In the genomic region with DNA sequence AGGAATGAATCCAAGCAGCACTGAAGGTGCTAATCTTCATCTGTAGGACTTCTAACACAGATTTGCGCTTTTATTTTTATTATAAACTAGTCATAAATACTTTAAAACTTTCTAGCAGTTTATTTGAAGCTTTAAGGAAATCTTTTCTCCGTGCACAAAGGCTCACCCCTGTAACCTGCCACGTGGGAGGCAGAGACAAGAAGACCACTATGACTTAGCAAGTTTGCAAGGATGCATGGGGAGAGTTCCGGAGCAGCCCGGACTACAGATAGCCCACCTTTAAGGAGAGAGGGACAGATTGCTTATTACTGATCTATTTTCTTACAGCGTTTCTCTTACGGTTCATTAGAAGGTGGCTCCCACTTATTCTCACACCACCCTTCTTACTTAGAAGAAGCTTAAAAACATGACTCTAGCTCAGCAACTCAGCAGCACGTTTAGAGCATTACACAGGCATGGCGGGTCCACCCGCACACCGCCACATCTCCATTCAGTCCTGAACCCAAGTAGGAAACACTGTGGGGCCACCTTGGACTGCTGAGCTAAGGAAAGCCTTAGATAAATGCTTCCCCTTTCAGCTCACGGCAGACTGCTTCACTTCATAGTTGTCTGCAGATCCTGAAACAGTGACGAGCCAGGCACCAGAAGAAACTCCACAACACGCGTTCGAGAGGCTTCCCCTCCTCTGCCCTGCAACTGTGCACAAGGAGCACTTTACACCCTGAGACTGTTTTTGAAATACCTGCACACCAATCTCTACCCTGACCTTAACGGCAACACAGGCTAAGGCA, we compare ENCODE assay signal across 13 mouse cellular contexts. TPM values are rescaled to one million over a fixed set of nuclear protein-coding genes. Genes with fewer than 3 reads are reported as not detected.
DNase-seq lines count a peak whose midpoint lies in the region; ATAC-seq and TF ChIP-seq lines count a peak whose summit lies in the region.
"Had no signal": no experiment of that assay in that cellular context is flagged by ENCODE, and none has a peak within 500 bp of the region (broad histone marks: within the 10 kb centered on the region; RNA-seq: fewer than 3 reads in every experiment).

No protein-coding gene starts in this region.

- no peak overlapping the region for H3K4me3 ChIP-seq in liver, postnatal 0 days (ENCODE audit: low read depth, low read length)
- H3K4me3 ChIP-seq: embryonic facial prominence, embryonic 12.5 days; hindbrain, embryonic 15.5 days had no signal

- no peak overlapping the region for H3K27ac ChIP-seq in liver, postnatal 0 days (ENCODE audit: low read depth)
- H3K27ac ChIP-seq: embryonic facial prominence, embryonic 12.5 days; hindbrain, embryonic 15.5 days had no signal

- 0 out of 2 replicates have a peak, but pooled peaks cover 3% of the 10 kb centered on the region for H3K4me1 ChIP-seq in liver, postnatal 0 days (ENCODE audit: insufficient read depth)

- no peak for TF ChIP-seq EP300 in liver, postnatal 0 days (IDR thresholded peaks at IDR 0.05; ENCODE audit: low read depth)

- H3K9ac ChIP-seq in liver, postnatal 0 days (replicated peaks) = no peak overlapping the region
- H3K9ac ChIP-seq: embryonic facial prominence, embryonic 12.5 days; hindbrain, embryonic 15.5 days had no signal

- no peaks in the 10 kb centered on the region for H3K36me3 ChIP-seq in liver, postnatal 0 days (replicated peaks; ENCODE audit: insufficient read depth, low read length)
- H3K36me3 ChIP-seq: embryonic facial prominence, embryonic 12.5 days; hindbrain, embryonic 15.5 days had no signal

- DNase-seq in thymus, postnatal 0 days (ENCODE audit: low spot score) = peak; percentile 39
- DNase-seq in thymus, postnatal 10 days (ENCODE audit: low spot score in 2 of 2) = no peak
- DNase-seq in liver, postnatal 0 days = no peak
- no peak for DNase-seq in ovary, postnatal 14 days (ENCODE audit: low spot score)
- no peak for DNase-seq in right cerebral cortex, postnatal 36 days (ENCODE audit: low spot score in 2 of 2)
- no peak for DNase-seq in T-cell, adult 2 months (ENCODE audit: low spot score)
- DNase-seq: cerebellum, adult 9-10 months; heart, adult 18-20 months; kidney, postnatal 10 days; lung, postnatal 14 days had no signal

- no peaks in the 10 kb centered on the region for H3K9me3 ChIP-seq in liver, postnatal 0 days (ENCODE audit: low read length)
- H3K9me3 ChIP-seq: embryonic facial prominence, embryonic 12.5 days; hindbrain, embryonic 15.5 days had no signal

- TF ChIP-seq CTCF in liver, postnatal 0 days (IDR thresholded peaks at IDR 0.05; ENCODE audit: low read depth) = no peak

- 38% methylated on average over 17 of the region's 17 CpGs for WGBS in liver, postnatal 0 days (ENCODE audit: insufficient replicate concordance)

- ATAC-seq in erythroblast, adult 5-6 weeks (replicated peaks; ENCODE audit: low FRiP score, poor library complexity, severe bottlenecking) = peak; percentile 49; the same call in 1 of the 2 replicates
- ATAC-seq in liver, postnatal 0 days = no peak

- H3K4me2 ChIP-seq in liver, postnatal 0 days (ENCODE audit: low read depth, low read length) = peak overlapping the region; percentile 44
- H3K4me2 ChIP-seq: embryonic facial prominence, embryonic 12.5 days; hindbrain, embryonic 15.5 days had no signal

- H3K27me3 ChIP-seq in liver, postnatal 0 days (ENCODE audit: insufficient read depth, low read length) = no peaks in the 10 kb centered on the region
- H3K27me3 ChIP-seq: embryonic facial prominence, embryonic 12.5 days; hindbrain, embryonic 15.5 days had no signal

RNA-seq across cellular contexts. Expression of gene Atg10, which starts 54.0 kb away (rescaled TPM):
- 18.0 and 21.7 TPM in 2 replicates for polyA plus RNA-seq in thymus, postnatal 0 days (2015; fragmentation: Nextera tagmentation; extraction: Ambion mirVana)
- total RNA-seq in erythroblast, adult 5-6 weeks (2015; ENCODE audit: low replicate concordance) = 0.38 and 2.3 TPM in 2 replicates
- total RNA-seq in erythroblast, adult 5-6 weeks (2017; ENCODE audit: low replicate concordance) = 1.5 and 3.5 TPM in 2 replicates
- 4.8 and 5.5 TPM in 2 replicates for polyA plus RNA-seq in liver, postnatal 0 days (2015; fragmentation: Nextera tagmentation; extraction: Ambion mirVana)
